Mouse (Mus musculus) heart, adult 2 months (tissue): ENCODE results near the gene Wdr86. TPM values are rescaled to one million over a fixed set of nuclear protein-coding genes. Genes with fewer than 3 reads are reported as not detected.
"Not testable (repeated sequence)": the region's sequence is repeated elsewhere in the genome, so short reads cannot be mapped to it uniquely, and the experiment has no call there.

Source experiments
- DNase-seq, 2 experiments: peaks; one replicate each; pipeline ENCODE4 v3.0.0; 2021
- H3K27ac ChIP-seq: fragments of 200-600 bp; 2 replicates; pipeline ENCODE4 v1.8.1; 2022
- H3K27me3 ChIP-seq: fragments of 200-500 bp; 2 replicates; pipeline ENCODE4 v1.6.1; 2012; ENCODE audit warnings: mild to moderate bottlenecking, low read length, inconsistent platforms, mixed read lengths; ENCODE audit not compliant: control insufficient read depth, insufficient read depth
- H3K36me3 ChIP-seq: fragments of 200-500 bp; 2 replicates; pipeline ENCODE4 v1.6.1; 2012; ENCODE audit warnings: low read length, inconsistent platforms; ENCODE audit not compliant: control insufficient read depth, insufficient read depth
- H3K4me1 ChIP-seq: fragments of 200-500 bp; 2 replicates; pipeline ENCODE4 v1.6.1; 2011; ENCODE audit warnings: low read length; ENCODE audit not compliant: control insufficient read depth, insufficient read depth
- H3K4me3 ChIP-seq: fragments of 200-600 bp; 2 replicates; pipeline ENCODE4 v1.8.1; 2022
- H3K79me2 ChIP-seq: fragments of 200-500 bp; replicated peaks from 2 replicates; pipeline ENCODE4 v1.6.1; 2012; ENCODE audit warnings: mild to moderate bottlenecking, inconsistent platforms, low read length, moderate library complexity, mixed read lengths; ENCODE audit not compliant: control insufficient read depth, insufficient read depth
- H3K9ac ChIP-seq: fragments of 200-500 bp; 2 replicates; pipeline ENCODE4 v1.6.1; 2012; ENCODE audit warnings: low read depth, mild to moderate bottlenecking, control low read depth, inconsistent platforms, low read length, mixed read lengths
- CTCF ChIP-seq: fragments of 200-600 bp; IDR thresholded peaks from 2 replicates; pipeline ENCODE4 v1.8.1; 2022; ENCODE audit warnings: antibody characterized with exemption, mild to moderate bottlenecking, moderate library complexity
- EP300 ChIP-seq: fragments of 200-500 bp; IDR thresholded peaks from 2 replicates; pipeline ENCODE4 v1.6.1; 2011; ENCODE audit warnings: low read depth, low read length, control low read depth; ENCODE audit not compliant: insufficient read depth
- POLR2A ChIP-seq: fragments of 200-500 bp; IDR thresholded peaks from 2 replicates; pipeline ENCODE4 v1.6.1; 2011; ENCODE audit warnings: mild to moderate bottlenecking, low read depth, low read length, control low read depth; ENCODE audit not compliant: insufficient read depth
- WGBS: fragments of 180-500 bp; shearing (Covaris S2); methylation state at CpG from one replicate; pipeline ENCODE4 v1.1.7; 2018; 5-methylcytosine and 5-hydroxymethylcytosine counted together
- intact Hi-C: fragments of 180-260 bp; cut with DNase I; formaldehyde crosslinking; loops from one replicate; pipeline ENCODE4 v1.15.1; 2025
- polyA plus RNA-seq: library from polyadenylated mRNA; depleted of rRNA; stranded (reverse); fragments of >200 nt; gene quantifications from 2 replicates; pipeline ENCODE4 v1.2.3, GENCODE M21; 2012
- total RNA-seq, 2 experiments: library from RNA; stranded (reverse); gene quantifications; 2 replicates each; pipeline ENCODE4 v1.2.3; 2021

The Wdr86 gene
- total and polyA plus RNA-seq, 3 experiments = 0.43 to 1.4 (median 1.0) TPM

DNA sequence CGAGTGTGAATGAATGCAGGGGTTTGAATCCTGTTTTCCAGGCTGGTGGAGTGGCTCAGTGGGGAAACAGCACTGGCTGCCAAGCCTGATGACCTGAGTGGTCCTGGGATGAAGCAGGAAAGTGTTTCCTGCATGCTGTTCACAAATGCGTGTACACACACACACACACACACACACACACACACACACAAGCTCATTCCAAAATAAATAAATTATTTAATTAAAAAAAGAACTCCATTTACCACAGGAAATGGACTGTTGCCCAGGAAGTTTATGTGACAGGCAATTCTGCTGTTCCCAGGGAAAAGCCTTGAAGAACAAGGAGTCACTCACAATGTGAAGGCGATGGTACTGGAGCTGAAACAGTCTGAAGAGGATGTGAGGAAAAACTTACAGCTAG lies 33.8 kb downstream of the Wdr86 start:
- H3K4me3 ChIP-seq = no peak overlapping the region

DNA sequence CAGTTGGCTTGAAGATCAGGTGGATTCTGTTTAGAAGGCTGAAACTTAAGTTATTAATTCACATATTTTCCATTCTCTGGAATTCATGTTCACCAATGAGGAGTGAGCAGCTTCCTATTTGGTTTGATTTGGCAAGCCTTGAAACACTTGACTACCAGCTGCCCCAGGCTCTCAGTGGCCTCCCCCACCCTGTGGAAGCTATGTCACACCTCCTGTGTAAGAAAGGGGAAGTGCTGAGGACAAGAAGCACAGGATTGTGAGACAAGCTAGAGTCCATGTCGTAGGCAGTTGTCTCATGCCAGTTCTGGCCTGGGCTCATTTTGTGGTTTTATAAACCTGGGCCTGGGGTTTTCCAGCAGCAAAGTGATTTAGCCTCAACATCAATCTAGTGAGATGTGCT lies 42.8 kb downstream of the Wdr86 start:
- Histone ChIP-seq H3K27ac (no peak overlapping the region), H3K79me2 (peaks cover 5% of the 10 kb centered on the region), H3K27me3 (no peaks in the 10 kb centered on the region), H3K4me3 (no peak overlapping the region), H3K36me3 (peaks cover 4% of the 10 kb centered on the region; the same call in 1 of the 2 replicates), H3K9ac (no peak overlapping the region), H3K4me1 (peaks cover 5% of the 10 kb centered on the region; the same call in 1 of the 2 replicates)
- intact Hi-C loops = loop anchor here (5.0 to 10.0 kb wide), 2 partner anchors 220 to 417 kb away; partner anchors contain the start of gene Prkag2
- TF ChIP-seq EP300 (no peak), POLR2A (no peak), CTCF (no peak)
- peak in 1 of 2 experiments; percentile 47 for DNase-seq
- WGBS = 43% methylated on average over 1 of the region's 1 CpGs

More for the DNA sequence above, 33.8 kb downstream of the Wdr86 start:
- no peak for DNase-seq
- Histone ChIP-seq H3K4me1 (no peaks in the 10 kb centered on the region; the same call in 1 of the 2 replicates), H3K27me3 (no peaks in the 10 kb centered on the region), H3K9ac (no peak overlapping the region), H3K36me3 (peaks cover 2% of the 10 kb centered on the region; the same call in 1 of the 2 replicates), H3K27ac (no peak overlapping the region), H3K79me2 (no peaks in the 10 kb centered on the region)
- intact Hi-C loops = no loop called here
- 52% methylated on average over 3 of the region's 3 CpGs for WGBS
- TF ChIP-seq CTCF (no peak), POLR2A (no peak)

DNA sequence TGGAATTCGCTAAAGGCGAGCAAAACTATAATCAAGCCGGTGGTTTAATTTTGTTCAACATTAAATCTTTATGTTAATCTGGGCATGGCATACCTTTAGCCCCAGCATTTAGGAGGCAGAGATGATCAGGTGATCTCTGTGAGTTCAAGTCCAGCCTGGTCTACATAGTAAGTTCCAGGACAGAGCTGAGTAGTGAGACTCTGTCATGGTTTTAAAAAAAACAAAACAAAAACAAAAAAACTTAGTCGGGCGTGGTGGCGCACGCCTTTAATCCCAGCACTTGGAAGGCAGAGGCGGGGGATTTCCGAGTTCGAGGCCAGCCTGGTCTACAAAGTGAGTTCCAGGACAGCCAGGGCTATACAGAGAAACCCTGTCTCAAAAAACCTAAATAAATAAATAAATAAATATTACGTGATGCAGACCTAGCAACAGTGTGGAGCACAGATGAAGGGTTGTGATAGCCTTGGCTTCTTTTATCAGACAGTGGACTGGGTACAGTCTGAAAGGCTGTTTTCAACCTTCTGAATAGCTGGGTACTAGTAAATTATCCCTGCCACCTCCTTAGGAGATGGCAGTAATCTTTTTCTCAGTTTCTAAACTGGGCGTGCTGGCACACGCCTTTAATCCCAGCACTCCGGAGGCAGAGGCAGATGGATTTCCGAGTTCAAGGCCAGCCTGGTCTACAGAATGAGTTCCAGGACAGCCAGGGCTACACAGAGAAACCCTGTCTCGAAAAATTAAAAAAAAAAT lies 43.7 kb downstream of the Wdr86 start:
- intact Hi-C loops = loop anchor here (5.0 to 10.0 kb wide), 2 partner anchors 220 to 418 kb away; partner anchors contain the start of gene Prkag2
- H3K79me2 ChIP-seq, H3K27me3 ChIP-seq, H3K9ac ChIP-seq, DNase-seq, H3K4me1 ChIP-seq, H3K36me3 ChIP-seq: not testable (repeated sequence)
- 62% methylated on average over 16 of the region's 16 CpGs for WGBS
- Histone ChIP-seq H3K27ac (peak overlapping the region; percentile 83), H3K4me3 (peak overlapping the region; percentile 65)

DNA sequence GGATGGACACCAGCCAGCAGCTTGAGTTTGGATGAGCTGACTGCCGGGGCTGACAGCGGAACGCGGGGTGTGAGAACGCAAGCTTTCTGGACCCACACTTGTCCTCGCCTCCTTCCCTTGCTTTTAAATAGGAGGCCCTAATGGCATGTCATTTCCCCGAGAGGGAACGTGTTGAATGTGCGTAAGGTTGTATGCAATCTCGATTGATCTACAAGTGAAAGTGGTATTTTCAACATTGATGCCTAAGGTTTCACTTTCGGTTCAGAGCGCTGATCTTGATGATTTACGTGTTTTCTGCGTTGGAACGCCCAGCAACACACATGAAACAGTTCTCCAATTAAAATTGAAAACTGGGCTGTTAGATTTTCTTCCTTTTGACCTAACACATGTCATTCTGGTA lies 44.4 kb downstream of the Wdr86 start:
- peak overlapping the region; percentile 95 for H3K9ac ChIP-seq
- no peak for DNase-seq
- no peak for TF ChIP-seq CTCF
- TF ChIP-seq EP300 = no peak
- no peak for TF ChIP-seq POLR2A

DNA sequence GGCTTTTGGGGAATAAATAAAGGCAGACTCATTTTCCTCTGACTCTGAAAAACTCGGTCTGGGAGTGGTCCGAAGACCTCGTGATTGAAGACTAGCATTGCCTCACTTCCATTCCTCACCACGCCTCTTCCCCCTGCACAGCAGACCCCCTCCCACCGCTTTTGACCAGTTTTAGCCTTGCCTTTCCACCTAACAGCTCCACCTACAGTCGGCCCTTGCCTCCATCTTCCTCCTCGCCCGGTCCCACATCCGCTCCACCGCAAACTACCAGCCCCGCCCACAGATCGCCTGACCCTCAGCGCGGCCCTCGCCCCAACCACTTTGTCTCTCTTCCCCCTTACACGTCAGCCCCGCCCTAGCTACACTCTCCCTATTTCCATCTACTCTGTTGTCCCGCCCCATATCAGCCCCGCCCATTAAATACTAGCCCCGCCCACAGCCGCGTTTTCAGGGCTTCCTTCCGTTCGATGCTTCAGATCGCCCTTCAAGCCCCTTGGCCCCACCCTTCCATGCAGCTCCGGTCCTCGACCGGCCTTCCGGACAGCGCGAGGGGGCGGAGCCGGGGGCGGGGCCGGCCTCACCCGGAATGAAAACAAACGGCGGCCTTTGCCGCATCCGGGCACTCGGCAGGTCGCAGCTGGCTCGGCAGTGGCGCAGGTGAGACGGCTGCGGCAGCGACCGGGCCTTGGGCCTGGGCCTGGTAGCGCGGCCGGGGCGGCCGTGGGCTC lies 45.0 kb downstream of the Wdr86 start, which contains the start of gene Nub1:
Nub1 (plus strand) TSS at position 167 of the 728 bp plus-strand sequence.
- Histone ChIP-seq H3K27ac (peak within 1 kb of the TSS; percentile 83), H3K27me3 (no peaks in the 10 kb centered on the region), H3K9ac (peak within 1 kb of the TSS; percentile 95), H3K79me2 (peaks cover 5% of the 10 kb centered on the region), H3K36me3 (peaks cover 4% of the 10 kb centered on the region; the same call in 1 of the 2 replicates), H3K4me1 (peaks cover 5% of the 10 kb centered on the region; the same call in 1 of the 2 replicates), H3K4me3 (peak within 1 kb of the TSS; percentile 65)
- WGBS = under 1% methylated on average over 53 of the region's 53 CpGs
- intact Hi-C loops = loop anchor here (1.0 to 10.0 kb wide), 4 partner anchors 65 to 419 kb away; partner anchors contain the start of genes Prkag2 and Rheb
- DNase-seq = peak; percentile 97 to 98
- peak; percentile 74; the same call in 1 of the 2 replicates for TF ChIP-seq EP300
- TF ChIP-seq POLR2A = peak; percentile 94
- peak; percentile 59 for TF ChIP-seq CTCF

More for the DNA sequence above, 44.4 kb downstream of the Wdr86 start:
- H3K36me3 ChIP-seq = peaks cover 4% of the 10 kb centered on the region; the same call in 1 of the 2 replicates
- peak overlapping the region; percentile 83 for H3K27ac ChIP-seq
- WGBS = under 1% methylated on average over 15 of the region's 15 CpGs
- intact Hi-C loops = loop anchor here (5.0 to 10.0 kb wide), 2 partner anchors 221 to 419 kb away; partner anchors contain the start of gene Prkag2
- H3K79me2 ChIP-seq = peaks cover 5% of the 10 kb centered on the region
- peaks cover 5% of the 10 kb centered on the region; the same call in 1 of the 2 replicates for H3K4me1 ChIP-seq
- peak overlapping the region; percentile 65 for H3K4me3 ChIP-seq
- no peaks in the 10 kb centered on the region for H3K27me3 ChIP-seq
